Mouse (Mus musculus): ENCODE results near the gene Sema4f.

DNA sequence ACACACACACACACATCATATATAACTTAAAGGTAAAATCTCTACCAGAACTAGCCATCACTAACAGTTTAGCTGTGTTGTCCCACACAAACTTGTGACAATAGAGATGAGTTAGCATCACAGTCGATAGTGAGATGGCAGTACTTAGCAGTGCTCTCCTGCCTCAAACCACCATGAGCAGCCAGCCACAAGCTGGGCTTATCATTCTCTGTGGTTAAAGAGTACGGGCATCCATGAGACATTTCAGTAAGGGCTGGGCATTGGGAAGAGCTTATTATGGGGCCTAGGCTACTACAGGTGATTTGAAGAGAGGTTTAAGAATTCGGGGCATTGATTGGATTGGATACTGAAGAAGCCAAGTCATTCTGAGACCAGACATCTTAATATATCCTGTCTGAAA is 32.6 kb downstream of the Sema4f start:
- TF ChIP-seq CTCF (conservative IDR thresholded peaks at IDR 0.05; ENCODE audit: low read length), result no peak
- TF ChIP-seq NANOG (IDR thresholded peaks at IDR 0.05; ENCODE audit: borderline replicate concordance, low read length), result no peak
- TF ChIP-seq POU5F1 (IDR thresholded peaks at IDR 0.05; ENCODE audit: borderline replicate concordance, low read length), result no peak

All from E14TG2a.4 (cell line).